Mouse (Mus musculus) lung, embryonic 16.5 days (tissue): ENCODE data around the gene Itga7. TPM values are rescaled to one million over a fixed set of nuclear protein-coding genes. Genes with fewer than 3 reads are reported as not detected.
"Not testable (repeated sequence)": the region's sequence is repeated elsewhere in the genome, so short reads cannot be mapped to it uniquely, and the experiment has no call there.

ENCODE experiments used
- ATAC-seq: fragments of 200-750 bp; cut with Nextera tagmentation; 2 replicates; pipeline ENCODE4 v1.8.0; 2017; ENCODE audit warnings: low read depth, mild to moderate bottlenecking, moderate library complexity
- H3K27ac ChIP-seq: fragments of 300-500 bp; sonication (generic); 2 replicates; pipeline ENCODE4 v1.5.1; 2014; ENCODE audit warnings: mild to moderate bottlenecking, control low read depth, low read length
- H3K27me3 ChIP-seq: fragments of 300-500 bp; sonication (generic); 2 replicates; pipeline ENCODE4 v1.6.1; 2014; ENCODE audit warnings: low read depth, low read length, mixed read lengths; ENCODE audit not compliant: control insufficient read depth, insufficient read depth
- H3K36me3 ChIP-seq: fragments of 300-500 bp; sonication (generic); 2 replicates; pipeline ENCODE4 v1.6.1; 2014; ENCODE audit warnings: low read length; ENCODE audit not compliant: control insufficient read depth, insufficient read depth
- H3K4me1 ChIP-seq: fragments of 300-500 bp; sonication (generic); replicated peaks from 2 replicates; pipeline ENCODE4 v1.6.1; 2014; ENCODE audit warnings: low read length, mixed read lengths; ENCODE audit not compliant: control insufficient read depth, insufficient read depth
- H3K4me2 ChIP-seq: fragments of 300-500 bp; sonication (generic); 2 replicates; pipeline ENCODE4 v1.6.1; 2014; ENCODE audit warnings: low read depth, low read length, control low read depth
- H3K4me3 ChIP-seq: fragments of 300-500 bp; sonication (generic); 2 replicates; pipeline ENCODE4 v1.5.1; 2014; ENCODE audit warnings: mild to moderate bottlenecking, low read length, control low read depth
- H3K9ac ChIP-seq: fragments of 300-500 bp; sonication (generic); 2 replicates; pipeline ENCODE4 v1.6.1; 2014; ENCODE audit warnings: low read length, control low read depth
- H3K9me3 ChIP-seq: fragments of 300-500 bp; sonication (generic); 2 replicates; pipeline ENCODE4 v1.6.1; 2016; ENCODE audit warnings: low read length; ENCODE audit not compliant: control insufficient read depth
- WGBS: fragments of 180-500 bp; shearing (Covaris S2); extraction: QIAGEN DNeasy Blood & Tissue Kit; methylation state at CpG from one replicate; pipeline ENCODE4 v1.1.7; 2014; 5-methylcytosine and 5-hydroxymethylcytosine counted together
- polyA plus RNA-seq: library from polyadenylated mRNA; unstranded; fragments of >200 nt; fragmentation: Nextera tagmentation; extraction: Ambion mirVana; gene quantifications from 2 replicates; pipeline ENCODE4 v1.2.1, GENCODE M21; 2015

Itga7 gene
- polyA plus RNA-seq, 1 experiment from 2014 or later, result 8.5 TPM

DNA sequence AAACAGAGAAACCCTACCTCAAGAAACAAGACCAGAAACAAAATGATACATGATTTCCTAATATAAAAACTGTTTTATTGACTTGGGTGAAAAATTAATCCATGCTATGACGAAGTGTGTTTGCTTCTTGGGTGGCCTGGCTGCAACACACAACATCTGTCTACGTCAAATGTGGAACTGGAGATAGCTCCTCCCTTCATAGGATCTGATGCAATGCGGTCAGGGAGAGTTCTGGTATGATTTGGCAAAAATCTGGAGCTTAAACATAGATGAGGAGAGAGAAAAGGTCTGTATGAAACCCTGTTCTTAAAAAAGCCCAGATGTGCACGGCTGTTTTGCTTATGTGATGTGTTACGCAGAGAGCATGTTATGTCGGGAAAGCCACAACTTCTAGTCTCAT lies 32.3 kb downstream of the Itga7 start:
- H3K27ac ChIP-seq, result no peak overlapping the region
- WGBS, result 62% methylated on average over 6 of the region's 6 CpGs
- no peak overlapping the region for H3K4me2 ChIP-seq
- no peaks in the 10 kb centered on the region for H3K36me3 ChIP-seq
- H3K4me3 ChIP-seq, result no peak overlapping the region
- ATAC-seq, result peak; percentile 74
- peaks cover 4% of the 10 kb centered on the region for H3K4me1 ChIP-seq
- no peaks in the 10 kb centered on the region for H3K27me3 ChIP-seq
- H3K9me3 ChIP-seq, result no peaks in the 10 kb centered on the region
- no peak overlapping the region for H3K9ac ChIP-seq

GRCm38 (mm10) chr10:128968341-128968749 lies 34.7 kb downstream of the Itga7 start:
- Histone ChIP-seq H3K9me3 (no peaks in the 10 kb centered on the region), H3K4me1 (peaks cover 4% of the 10 kb centered on the region), H3K36me3 (no peaks in the 10 kb centered on the region), H3K27ac (peak overlapping the region; percentile 69), H3K4me2 (no peak overlapping the region), H3K27me3 (no peaks in the 10 kb centered on the region), H3K9ac (0 out of 2 replicates have a peak overlapping the region, but pooled peaks have one; percentile 24), H3K4me3 (no peak overlapping the region)
- ATAC-seq, result peak; percentile 92
- WGBS, result 5% methylated on average over 1 of the region's 1 CpGs

DNA sequence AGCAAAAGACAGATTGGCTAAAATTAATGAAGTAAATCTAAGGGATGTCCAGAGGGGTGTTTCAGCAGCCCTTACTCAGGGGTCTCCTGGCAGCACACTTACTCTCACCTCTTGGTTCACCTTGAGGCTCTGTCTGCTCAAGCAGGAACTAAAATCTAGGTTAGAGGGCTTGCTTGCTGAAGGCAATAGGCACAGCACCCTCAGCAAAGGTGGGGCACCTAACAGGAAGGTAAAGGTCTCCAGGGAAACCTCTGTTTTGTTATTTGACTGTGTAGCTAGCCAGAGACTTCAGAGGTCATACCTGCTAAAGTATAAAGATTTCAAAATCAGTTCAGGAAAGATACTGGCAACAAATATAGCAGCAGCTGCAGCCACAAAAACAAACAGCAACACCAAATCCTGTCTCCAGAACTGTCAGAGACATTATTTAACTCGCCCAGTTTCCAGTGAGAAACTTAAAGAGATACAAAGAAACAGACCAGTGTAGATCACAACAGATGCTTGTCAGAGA lies 37.2 kb downstream of the Itga7 start:
- 49% methylated on average over 1 of the region's 1 CpGs for WGBS
- ATAC-seq, result no peak

GRCm38 (mm10) chr10:128972841-128973240 lies 39.2 kb downstream of the Itga7 start:
- WGBS, result 67% methylated on average over 4 of the region's 4 CpGs
- Histone ChIP-seq H3K4me2 (no peak overlapping the region), H3K4me1 (peaks cover 4% of the 10 kb centered on the region; the same call in 1 of the 2 replicates), H3K9ac (no peak overlapping the region), H3K4me3 (no peak overlapping the region), H3K36me3 (no peaks in the 10 kb centered on the region), H3K27me3 (no peaks in the 10 kb centered on the region), H3K9me3 (no peaks in the 10 kb centered on the region), H3K27ac (no peak overlapping the region)
- ATAC-seq, result no peak

More for the DNA sequence above, 37.2 kb downstream of the Itga7 start:
- H3K36me3 ChIP-seq, result no peaks in the 10 kb centered on the region
- no peaks in the 10 kb centered on the region for H3K27me3 ChIP-seq
- H3K4me2 ChIP-seq, result no peak overlapping the region
- no peak overlapping the region for H3K27ac ChIP-seq
- no peak overlapping the region for H3K4me3 ChIP-seq
- no peak overlapping the region for H3K9ac ChIP-seq
- H3K4me1 ChIP-seq, result peaks cover 4% of the 10 kb centered on the region
- H3K9me3 ChIP-seq, result no peaks in the 10 kb centered on the region

DNA sequence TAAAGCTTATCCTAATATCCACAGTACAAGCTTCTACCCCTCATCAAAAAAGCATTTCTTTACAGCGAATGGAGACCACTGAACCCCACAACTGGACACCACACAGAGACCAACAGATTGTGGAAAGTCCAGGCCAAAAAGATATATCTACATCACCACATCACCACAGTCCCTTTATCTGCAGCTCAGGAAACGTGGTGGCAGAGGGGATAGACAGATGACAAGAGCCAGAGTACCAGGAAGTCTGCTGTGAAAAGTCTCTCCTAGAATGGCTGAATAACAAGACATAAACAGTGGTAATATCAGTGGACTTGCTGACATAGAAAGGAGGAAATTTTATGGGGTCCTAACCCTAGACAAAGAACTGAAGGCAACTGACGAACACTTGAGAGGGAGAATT lies 42.8 kb downstream of the Itga7 start:
- no peak overlapping the region for H3K4me3 ChIP-seq
- H3K9me3 ChIP-seq, result no peaks in the 10 kb centered on the region
- ATAC-seq, result no peak
- H3K9ac ChIP-seq, result no peak overlapping the region
- no peak overlapping the region for H3K4me2 ChIP-seq
- no peaks in the 10 kb centered on the region for H3K27me3 ChIP-seq
- no peaks in the 10 kb centered on the region for H3K36me3 ChIP-seq
- WGBS, result 48% methylated on average over 3 of the region's 3 CpGs
- peaks cover 7% of the 10 kb centered on the region for H3K4me1 ChIP-seq
- no peak overlapping the region for H3K27ac ChIP-seq

DNA sequence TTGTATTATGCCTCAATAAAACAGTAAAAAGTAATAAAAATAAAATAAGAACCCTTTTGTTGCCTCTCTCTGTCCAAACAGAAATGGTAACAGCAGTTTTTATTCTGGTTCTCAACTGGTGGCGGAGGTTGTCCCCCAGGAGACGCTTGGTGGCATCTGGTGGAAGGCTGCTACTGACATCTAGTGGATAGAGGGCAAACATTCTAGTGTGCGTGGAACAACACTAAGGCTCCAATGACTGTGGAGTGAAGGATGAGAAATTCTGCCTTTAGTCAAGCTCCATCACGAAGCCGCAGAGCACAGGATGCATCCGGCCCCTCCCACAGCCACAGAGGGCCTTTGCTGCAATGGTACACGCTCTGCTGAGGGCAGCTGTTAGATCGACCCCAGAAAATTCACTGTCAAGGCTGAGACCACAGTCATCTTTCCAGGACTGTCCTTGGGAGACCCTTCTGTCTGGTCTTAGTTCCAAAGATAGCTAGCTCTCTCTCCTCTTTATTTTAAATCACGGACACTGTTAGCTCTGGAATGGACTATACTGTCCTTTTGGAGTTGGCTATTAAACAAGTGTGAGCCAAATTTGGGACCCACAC lies 44.0 kb downstream of the Itga7 start:
- Histone ChIP-seq H3K4me1 (peaks cover 7% of the 10 kb centered on the region), H3K9me3 (no peaks in the 10 kb centered on the region), H3K9ac (no peak overlapping the region), H3K4me3 (no peak overlapping the region), H3K27me3 (no peaks in the 10 kb centered on the region), H3K4me2 (no peak overlapping the region), H3K27ac (no peak overlapping the region), H3K36me3 (no peaks in the 10 kb centered on the region)
- WGBS, result 18% methylated on average over 9 of the region's 9 CpGs
- peak; percentile 61; the same call in 1 of the 2 replicates for ATAC-seq

DNA sequence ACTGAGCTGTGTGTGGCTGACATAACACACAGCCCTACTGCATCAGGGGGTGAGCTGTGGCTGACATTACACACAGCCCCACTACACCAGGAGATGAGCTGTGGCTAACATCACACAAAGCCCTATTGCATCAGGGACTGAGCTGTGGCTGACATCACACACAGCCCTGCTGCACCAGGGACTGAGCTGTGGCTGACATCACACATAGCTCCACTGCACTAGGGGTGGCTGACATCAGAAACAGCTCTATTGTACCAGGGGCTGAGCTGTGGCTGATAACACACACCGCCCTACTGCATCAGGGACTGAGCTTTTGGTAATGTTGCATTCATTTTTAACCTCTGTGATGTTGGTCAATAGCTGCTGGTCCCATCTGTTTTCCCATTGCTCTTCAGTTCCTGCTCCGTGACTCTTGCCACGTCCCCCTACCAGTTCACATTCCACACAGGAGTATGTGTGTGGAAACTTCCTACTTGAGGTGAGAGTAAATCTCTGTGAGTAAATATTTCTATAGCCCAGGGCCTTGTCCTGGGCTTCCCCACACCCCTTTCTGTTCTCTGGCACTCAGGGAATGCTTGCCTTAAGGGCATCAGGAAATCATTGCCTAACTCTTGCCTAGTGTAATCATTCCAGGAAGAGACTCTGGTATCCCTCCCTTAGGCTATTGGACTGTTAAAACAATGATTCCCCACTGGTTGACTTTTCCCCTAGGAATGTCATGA lies 47.2 kb downstream of the Itga7 start:
- Histone ChIP-seq H3K9ac (no peak overlapping the region), H3K27ac (peak overlapping the region; percentile 53), H3K4me3 (no peak overlapping the region), H3K9me3 (no peaks in the 10 kb centered on the region), H3K4me1 (peaks cover 7% of the 10 kb centered on the region), H3K27me3 (no peaks in the 10 kb centered on the region), H3K36me3 (no peaks in the 10 kb centered on the region), H3K4me2 (no peak overlapping the region)
- ATAC-seq, result peak; percentile 85
- WGBS, result 36% methylated on average over 3 of the region's 3 CpGs

GRCm38 (mm10) chr10:128989131-128989530 lies 55.5 kb downstream of the Itga7 start, which contains the start of gene Olfr9:
Olfr9 (plus strand) TSS chr10:128989431.
- H3K36me3 ChIP-seq, H3K9me3 ChIP-seq, H3K4me1 ChIP-seq, H3K4me2 ChIP-seq, H3K4me3 ChIP-seq, H3K27me3 ChIP-seq, H3K9ac ChIP-seq, ATAC-seq, H3K27ac ChIP-seq: not testable (repeated sequence)
- WGBS, result 67% methylated on average over 1 of the region's 1 CpGs

DNA sequence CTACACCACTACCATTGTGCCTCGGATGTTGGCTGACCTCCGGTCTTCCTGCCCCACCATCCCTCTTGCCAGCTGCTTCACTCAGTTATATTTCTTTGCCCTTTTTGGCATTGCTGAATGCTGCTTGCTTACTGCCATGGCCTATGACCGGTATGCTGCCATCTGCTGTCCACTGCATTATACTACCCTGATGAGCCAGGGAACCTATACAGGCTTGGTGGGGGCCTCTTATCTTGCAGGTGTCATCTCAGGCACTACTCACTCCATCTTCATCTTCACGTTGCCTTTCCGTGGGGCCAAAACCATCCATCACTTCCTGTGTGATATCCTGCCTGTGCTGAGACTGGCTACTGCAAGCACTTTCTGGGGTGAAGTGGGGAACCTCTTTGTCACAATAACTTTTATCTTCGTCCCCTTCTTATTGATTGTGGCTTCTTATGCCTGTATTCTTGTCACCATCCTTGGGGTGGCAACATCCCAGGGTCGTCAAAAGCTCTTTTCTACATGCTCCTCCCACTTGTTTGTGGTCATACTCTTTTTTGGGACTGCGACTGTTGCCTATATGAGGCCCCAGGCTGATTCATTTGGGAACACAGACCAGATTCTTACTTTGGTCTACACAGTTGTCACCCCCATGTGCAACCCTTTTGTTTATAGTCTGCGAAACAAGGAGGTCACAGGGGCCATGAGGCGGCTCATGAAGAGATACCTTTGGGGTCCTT lies 56.7 kb downstream of the Itga7 start:
- not testable (repeated sequence) for H3K9ac ChIP-seq, H3K27ac ChIP-seq, H3K4me2 ChIP-seq, H3K9me3 ChIP-seq, ATAC-seq, H3K4me1 ChIP-seq, H3K27me3 ChIP-seq, H3K4me3 ChIP-seq, H3K36me3 ChIP-seq
- WGBS, result 58% methylated on average over 7 of the region's 10 CpGs
